Mouse (Mus musculus) monocyte, adult 59 days (primary cell): ENCODE results near the gene Cyp2j5. TPM values are rescaled to one million over a fixed set of nuclear protein-coding genes. Genes with fewer than 3 reads are reported as not detected.

ENCODE experiments used
- total RNA-seq, 2 experiments: library from RNA; stranded (reverse); gene quantifications; one replicate each; pipeline ENCODE4 v1.2.4; 2023

Cyp2j5 gene
- not detected for total RNA-seq

GRCm38 (mm10) chr4:96663991-96664390, at the start of gene Cyp2j5:
Cyp2j5 (minus strand) TSS chr4:96664154.

GRCm38 (mm10) chr4:96590911-96591790, 72.8 kb downstream of the Cyp2j5 start, which contains the start of gene Cyp2j9:
Cyp2j9 (minus strand) TSS chr4:96591578.

Other genes starting within 250 kb of the Cyp2j5 start
- gene Cyp2j8, start 156.8 kb downstream of the Cyp2j5 start, total RNA-seq = not detected
- not detected for gene Cyp2j6, start 110.5 kb downstream of the Cyp2j5 start, total RNA-seq
- under 1 TPM in 1 of 2 experiments, not detected in 1; 0.31 TPM for gene Cyp2j9, start 72.6 kb downstream of the Cyp2j5 start, total RNA-seq
- gene Gm12695, start 121.0 kb upstream of the Cyp2j5 start, total RNA-seq = not detected